Mouse (Mus musculus): Measurements from ENCODE around the gene Smg5. TPM values are rescaled to one million over a fixed set of nuclear protein-coding genes. Genes with fewer than 3 reads are reported as not detected.
A peak's percentile ranks its signal among the peaks of the same experiment; 100 is the strongest.

Smg5 gene
- polyA plus RNA-seq, 1 experiment from 2014 or later: 42.0 TPM

DNA sequence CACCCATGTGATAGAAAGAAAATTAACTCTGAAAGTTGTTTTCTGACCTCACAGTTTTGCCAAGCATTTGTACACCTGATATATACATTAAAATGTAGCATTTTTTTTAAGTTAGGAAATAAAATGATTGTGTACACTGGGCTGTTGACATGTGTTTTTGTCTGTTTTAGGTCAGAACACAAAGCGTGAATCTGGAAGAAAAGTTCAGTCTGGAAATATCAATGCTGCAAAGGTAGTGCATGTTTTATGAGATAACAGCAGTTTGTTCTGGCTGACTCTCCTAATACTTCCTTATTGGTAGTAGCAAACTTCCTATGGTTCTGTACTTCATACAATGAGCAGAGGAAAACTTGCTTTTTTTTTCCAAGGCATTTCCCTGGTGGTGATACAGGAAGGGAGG, 36.9 kb upstream of the Smg5 start:
- Histone ChIP-seq H3K9me3 (ENCODE audit: control insufficient read depth, low read length) (no peaks in the 10 kb centered on the region), H3K4me3 (ENCODE audit: low read depth, low read length) (no peak overlapping the region)
- WGBS: 93% methylated on average over 1 of the region's 1 CpGs

DNA sequence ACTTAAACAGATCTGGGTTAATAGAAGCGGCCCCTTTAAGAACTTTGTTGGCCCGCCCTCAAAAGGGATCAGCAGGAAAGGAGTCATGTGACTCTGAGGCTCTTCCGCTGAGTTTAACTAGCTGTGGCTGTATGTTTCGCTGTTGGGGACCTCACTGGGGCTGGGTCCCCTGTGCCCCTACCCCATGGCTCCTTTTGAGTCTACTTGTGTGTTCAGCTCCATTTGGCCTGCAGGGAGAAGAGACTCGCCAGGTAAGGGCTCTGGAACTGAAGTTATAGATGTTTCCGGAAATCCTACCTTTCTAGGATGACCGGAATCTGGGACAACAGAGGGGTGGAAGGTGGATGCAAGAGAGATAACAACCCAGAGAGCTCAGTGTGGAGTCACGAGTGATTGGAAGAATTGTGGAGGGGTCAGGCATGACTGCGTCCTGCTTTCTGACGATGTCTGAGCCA, 11.1 kb upstream of the Smg5 start, which contains the start of gene Glmp:
TSS of gene Glmp (plus strand) at position 73 of the 455 bp plus-strand sequence.
- peak; percentile 74 for DNase-seq (ENCODE audit: low spot score)
- peak within 1 kb of the TSS; percentile 62 for H3K4me3 ChIP-seq (ENCODE audit: low read depth, low read length)
- peak within 1 kb of the TSS; percentile 72 for H3K4me2 ChIP-seq (replicated peaks; ENCODE audit: low read depth, low read length)
- WGBS: 3% methylated on average over 10 of the region's 10 CpGs
- ATAC-seq (ENCODE audit: low FRiP score): peak; percentile 79
- H3K27me3 ChIP-seq (ENCODE audit: control insufficient read depth, insufficient read depth, low read length): no peaks in the 10 kb centered on the region
- H3K27ac ChIP-seq (ENCODE audit: low read depth, low read length): no peak within 1 kb of the TSS
- H3K36me3 ChIP-seq (ENCODE audit: control insufficient read depth, insufficient read depth, low read length): peaks cover 10% of the 10 kb centered on the region
- no peaks in the 10 kb centered on the region for H3K4me1 ChIP-seq (replicated peaks; ENCODE audit: control insufficient read depth, insufficient read depth, low read length)
- H3K9ac ChIP-seq (ENCODE audit: low read depth, low read length): peak within 1 kb of the TSS; percentile 83
- no peaks in the 10 kb centered on the region for H3K9me3 ChIP-seq (ENCODE audit: control insufficient read depth, low read length)

More for the DNA sequence above, 36.9 kb upstream of the Smg5 start:
- Histone ChIP-seq H3K27ac (ENCODE audit: low read depth, low read length) (no peak overlapping the region), H3K27me3 (ENCODE audit: control insufficient read depth, insufficient read depth, low read length) (no peaks in the 10 kb centered on the region), H3K4me2 (replicated peaks; ENCODE audit: low read depth, low read length) (no peak overlapping the region), H3K4me1 (replicated peaks; ENCODE audit: control insufficient read depth, insufficient read depth, low read length) (peaks cover 6% of the 10 kb centered on the region), H3K9ac (ENCODE audit: low read depth, low read length) (no peak overlapping the region), H3K36me3 (ENCODE audit: control insufficient read depth, insufficient read depth, low read length) (peaks cover 15% of the 10 kb centered on the region; the same call in 1 of the 2 replicates)
- ATAC-seq (ENCODE audit: low FRiP score) (no peak), DNase-seq (ENCODE audit: low spot score) (no peak)

- H3K4me3 ChIP-seq (ENCODE audit: low read depth, low read length): no peak overlapping the region
- no peak overlapping the region for H3K27ac ChIP-seq (ENCODE audit: low read depth, low read length)
- H3K36me3 ChIP-seq (ENCODE audit: control insufficient read depth, insufficient read depth, low read length): no peaks in the 10 kb centered on the region
- H3K9me3 ChIP-seq (ENCODE audit: control insufficient read depth, low read length): no peaks in the 10 kb centered on the region
- ATAC-seq (ENCODE audit: low FRiP score) (no peak), DNase-seq (ENCODE audit: low spot score) (no peak)
- no peak overlapping the region for H3K4me2 ChIP-seq (replicated peaks; ENCODE audit: low read depth, low read length)
- no peaks in the 10 kb centered on the region for H3K27me3 ChIP-seq (ENCODE audit: control insufficient read depth, insufficient read depth, low read length)
- H3K4me1 ChIP-seq (replicated peaks; ENCODE audit: control insufficient read depth, insufficient read depth, low read length): no peaks in the 10 kb centered on the region
- 77% methylated on average over 5 of the region's 5 CpGs for WGBS
- H3K9ac ChIP-seq (ENCODE audit: low read depth, low read length): no peak overlapping the region
These were observed 7.1 kb upstream of the Smg5 start for GRCm38 (mm10) chr3:88328956-88329355.

- peak; percentile 61 for DNase-seq (ENCODE audit: low spot score)
- no peak for ATAC-seq (ENCODE audit: low FRiP score)
- 40% methylated on average over 2 of the region's 2 CpGs for WGBS
- no peaks in the 10 kb centered on the region for H3K27me3 ChIP-seq (ENCODE audit: control insufficient read depth, insufficient read depth, low read length)
- H3K4me2 ChIP-seq (replicated peaks; ENCODE audit: low read depth, low read length): no peak overlapping the region
- H3K36me3 ChIP-seq (ENCODE audit: control insufficient read depth, insufficient read depth, low read length): no peaks in the 10 kb centered on the region
- no peak overlapping the region for H3K9ac ChIP-seq (ENCODE audit: low read depth, low read length)
- H3K4me1 ChIP-seq (replicated peaks; ENCODE audit: control insufficient read depth, insufficient read depth, low read length): 0 out of 2 replicates have a peak, but pooled peaks cover 2% of the 10 kb centered on the region
- no peaks in the 10 kb centered on the region for H3K9me3 ChIP-seq (ENCODE audit: control insufficient read depth, low read length)
- no peak overlapping the region for H3K27ac ChIP-seq (ENCODE audit: low read depth, low read length)
- no peak overlapping the region for H3K4me3 ChIP-seq (ENCODE audit: low read depth, low read length)
These were observed 4.8 kb upstream of the Smg5 start for GRCm38 (mm10) chr3:88331282-88331681.

GRCm38 (mm10) chr3:88334029-88334658, 1.9 kb upstream of the Smg5 start:
- no peak overlapping the region for H3K27ac ChIP-seq (ENCODE audit: low read depth, low read length)
- no peak overlapping the region for H3K9ac ChIP-seq (ENCODE audit: low read depth, low read length)
- no peak overlapping the region for H3K4me2 ChIP-seq (replicated peaks; ENCODE audit: low read depth, low read length)
- peaks cover 8% of the 10 kb centered on the region; the same call in 1 of the 2 replicates for H3K4me1 ChIP-seq (replicated peaks; ENCODE audit: control insufficient read depth, insufficient read depth, low read length)
- WGBS: 52% methylated on average over 12 of the region's 12 CpGs
- ATAC-seq (ENCODE audit: low FRiP score) (no peak), DNase-seq (ENCODE audit: low spot score) (no peak)
- H3K9me3 ChIP-seq (ENCODE audit: control insufficient read depth, low read length): no peaks in the 10 kb centered on the region
- no peaks in the 10 kb centered on the region for H3K27me3 ChIP-seq (ENCODE audit: control insufficient read depth, insufficient read depth, low read length)
- no peaks in the 10 kb centered on the region for H3K36me3 ChIP-seq (ENCODE audit: control insufficient read depth, insufficient read depth, low read length)
- no peak overlapping the region for H3K4me3 ChIP-seq (ENCODE audit: low read depth, low read length)

DNA sequence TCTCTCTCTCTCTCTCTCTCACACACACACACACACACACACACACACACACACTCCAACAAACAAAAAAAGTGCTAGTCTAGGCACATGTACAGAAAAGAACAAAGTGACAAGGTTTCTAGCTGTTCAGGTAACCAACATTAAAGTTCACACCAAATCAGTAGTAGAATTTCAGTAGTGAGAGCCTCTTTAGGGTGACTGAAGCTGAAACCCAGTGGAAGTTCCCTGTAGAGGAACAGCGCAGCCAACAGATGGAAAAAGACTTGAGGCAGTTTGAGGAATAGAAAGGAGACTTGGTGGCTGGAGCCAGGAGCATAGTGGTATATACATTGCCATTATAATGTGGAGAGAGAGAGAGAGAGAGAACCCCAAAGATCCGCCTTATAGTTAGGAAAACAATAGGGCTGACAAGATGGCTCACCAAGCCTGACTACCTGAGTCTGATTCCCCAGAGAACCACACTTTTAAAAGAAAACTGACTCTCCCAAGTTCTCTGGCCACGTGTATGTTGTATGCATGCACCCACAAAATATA, 1.1 kb upstream of the Smg5 start:
- H3K27ac ChIP-seq (ENCODE audit: low read depth, low read length): no peak overlapping the region
- H3K9me3 ChIP-seq (ENCODE audit: control insufficient read depth, low read length): no peaks in the 10 kb centered on the region
- H3K27me3 ChIP-seq (ENCODE audit: control insufficient read depth, insufficient read depth, low read length): no peaks in the 10 kb centered on the region
- H3K9ac ChIP-seq (ENCODE audit: low read depth, low read length): peak overlapping the region; percentile 94
- DNase-seq (ENCODE audit: low spot score): no peak
- H3K36me3 ChIP-seq (ENCODE audit: control insufficient read depth, insufficient read depth, low read length): no peaks in the 10 kb centered on the region
- peak overlapping the region; percentile 40 for H3K4me2 ChIP-seq (replicated peaks; ENCODE audit: low read depth, low read length)
- 38% methylated on average over 3 of the region's 3 CpGs for WGBS
- peak overlapping the region; percentile 82 for H3K4me3 ChIP-seq (ENCODE audit: low read depth, low read length)
- peaks cover 8% of the 10 kb centered on the region; the same call in 1 of the 2 replicates for H3K4me1 ChIP-seq (replicated peaks; ENCODE audit: control insufficient read depth, insufficient read depth, low read length)
- ATAC-seq (ENCODE audit: low FRiP score): no peak

DNA sequence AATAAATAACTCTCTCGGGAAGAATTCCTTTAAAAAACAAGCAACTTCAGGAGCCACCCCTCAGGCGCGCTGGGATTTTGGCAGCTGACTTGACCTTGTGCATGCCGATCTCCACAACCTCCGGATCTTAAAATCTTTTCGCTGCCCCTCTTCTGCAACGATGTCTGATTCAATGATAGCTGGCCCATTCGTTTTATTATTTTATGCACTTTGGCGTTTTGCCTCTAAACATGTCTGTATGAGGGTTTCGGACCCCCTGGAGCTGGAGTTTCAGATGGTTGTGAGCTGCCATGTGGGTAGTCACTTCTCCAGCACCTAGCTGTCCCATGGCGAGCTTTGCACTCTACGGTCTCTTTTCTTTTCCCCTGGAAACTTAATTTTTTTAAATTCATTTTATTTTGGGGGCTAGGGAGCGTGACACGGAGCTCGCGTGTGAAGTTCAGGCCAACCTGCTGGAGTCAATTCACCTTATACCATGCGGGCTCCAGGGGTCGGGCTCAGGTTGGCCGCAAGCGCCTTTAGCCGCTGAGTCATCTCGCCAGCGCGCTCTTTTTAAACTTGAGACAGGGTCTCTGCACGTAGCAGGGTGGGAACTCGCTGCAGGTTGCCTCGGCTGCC, 515 bp upstream of the Smg5 start:
- H3K4me2 ChIP-seq (replicated peaks; ENCODE audit: low read depth, low read length): peak overlapping the region; percentile 40
- peak overlapping the region; percentile 82 for H3K4me3 ChIP-seq (ENCODE audit: low read depth, low read length)
- no peaks in the 10 kb centered on the region for H3K27me3 ChIP-seq (ENCODE audit: control insufficient read depth, insufficient read depth, low read length)
- WGBS: 1% methylated on average over 27 of the region's 27 CpGs
- DNase-seq (ENCODE audit: low spot score) (no peak), ATAC-seq (ENCODE audit: low FRiP score) (peak; percentile 51)
- no peaks in the 10 kb centered on the region for H3K9me3 ChIP-seq (ENCODE audit: control insufficient read depth, low read length)
- peak overlapping the region; percentile 87 for H3K27ac ChIP-seq (ENCODE audit: low read depth, low read length)
- H3K36me3 ChIP-seq (ENCODE audit: control insufficient read depth, insufficient read depth, low read length): no peaks in the 10 kb centered on the region
- H3K9ac ChIP-seq (ENCODE audit: low read depth, low read length): peak overlapping the region; percentile 94
- H3K4me1 ChIP-seq (replicated peaks; ENCODE audit: control insufficient read depth, insufficient read depth, low read length): peaks cover 8% of the 10 kb centered on the region; the same call in 1 of the 2 replicates

DNA sequence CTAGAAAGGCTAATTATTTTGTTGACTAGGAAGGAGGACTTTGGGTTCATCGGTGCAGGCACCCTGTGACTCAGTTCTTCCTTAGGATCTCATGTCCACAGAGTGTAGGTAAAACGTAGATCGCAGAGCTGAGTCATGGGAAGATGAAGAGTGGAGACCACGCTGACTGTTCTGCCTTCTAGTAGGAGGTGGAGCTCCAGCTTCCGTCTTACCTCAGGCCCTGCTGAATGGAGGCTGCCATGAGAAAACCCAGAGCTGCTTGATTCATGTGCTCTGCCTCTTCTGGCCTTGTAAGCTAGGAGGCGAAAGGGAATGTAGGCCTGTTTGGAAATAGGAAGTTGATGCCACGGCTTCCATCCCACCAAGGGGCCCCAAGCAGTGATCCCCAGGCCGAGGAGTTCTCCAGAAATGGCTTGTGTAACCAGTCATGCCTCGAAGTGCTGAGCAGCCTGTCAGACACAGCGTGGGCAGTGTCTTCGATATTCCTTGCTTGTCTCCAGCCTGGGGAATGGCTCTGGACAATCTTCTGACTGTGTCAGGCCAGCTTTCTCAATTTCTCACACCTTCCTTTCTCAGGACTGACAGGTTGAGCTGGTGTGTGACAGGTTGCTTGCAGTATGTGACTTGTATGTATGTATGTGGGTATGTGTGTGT, 1.4 kb downstream of the Smg5 start:
- Histone ChIP-seq H3K9me3 (ENCODE audit: control insufficient read depth, low read length) (no peaks in the 10 kb centered on the region), H3K4me3 (ENCODE audit: low read depth, low read length) (0 out of 2 replicates have a peak overlapping the region, but pooled peaks have one; percentile 3), H3K27ac (ENCODE audit: low read depth, low read length) (no peak overlapping the region), H3K4me2 (replicated peaks; ENCODE audit: low read depth, low read length) (no peak overlapping the region), H3K4me1 (replicated peaks; ENCODE audit: control insufficient read depth, insufficient read depth, low read length) (peaks cover 8% of the 10 kb centered on the region; the same call in 1 of the 2 replicates), H3K27me3 (ENCODE audit: control insufficient read depth, insufficient read depth, low read length) (no peaks in the 10 kb centered on the region), H3K36me3 (ENCODE audit: control insufficient read depth, insufficient read depth, low read length) (peaks cover 3% of the 10 kb centered on the region), H3K9ac (ENCODE audit: low read depth, low read length) (no peak overlapping the region)
- WGBS: 90% methylated on average over 11 of the region's 11 CpGs
- ATAC-seq (ENCODE audit: low FRiP score): no peak
- no peak for DNase-seq (ENCODE audit: low spot score)

Measured in hindbrain, embryonic 11.5 days (tissue).